Mouse (Mus musculus) olfactory bulb, adult 2 months (tissue): ENCODE measurements around the gene Kif21a. TPM values are rescaled to one million over a fixed set of nuclear protein-coding genes. Genes with fewer than 3 reads are reported as not detected.

Experiments
- H3K27ac ChIP-seq: fragments of 200-500 bp; 2 replicates; pipeline ENCODE4 v1.5.1; 2012; ENCODE audit warnings: low read depth, low read length; ENCODE audit not compliant: insufficient read depth
- H3K4me1 ChIP-seq: fragments of 200-500 bp; 2 replicates; pipeline ENCODE4 v1.6.1; 2012; ENCODE audit warnings: low read length; ENCODE audit not compliant: control insufficient read depth, insufficient read depth
- H3K4me3 ChIP-seq: fragments of 200-500 bp; 2 replicates; pipeline ENCODE4 v1.5.1; 2012; ENCODE audit warnings: mild to moderate bottlenecking, low read depth, low read length, moderate library complexity; ENCODE audit not compliant: insufficient read depth
- CTCF ChIP-seq: fragments of 200-500 bp; IDR thresholded peaks from 2 replicates; pipeline ENCODE4 v1.5.1; 2012; ENCODE audit warnings: low read depth, mild to moderate bottlenecking, low read length, moderate library complexity; ENCODE audit not compliant: insufficient read depth
- POLR2A ChIP-seq: fragments of 200-500 bp; IDR thresholded peaks from 2 replicates; pipeline ENCODE4 v1.6.1; 2012; ENCODE audit warnings: mild to moderate bottlenecking, low read depth, low read length, moderate library complexity; ENCODE audit not compliant: insufficient read depth
- WGBS: fragments of 180-500 bp; shearing (Covaris S2); methylation state at CpG from one replicate; pipeline ENCODE4 v1.1.7; 2018; 5-methylcytosine and 5-hydroxymethylcytosine counted together
- polyA plus RNA-seq: library from polyadenylated mRNA; stranded (reverse); fragments of >200 nt; gene quantifications from 2 replicates; pipeline ENCODE4 v1.2.4, GENCODE M21; 2012; ENCODE audit warnings: low replicate concordance; ENCODE audit not compliant: missing spikeins, insufficient read depth, insufficient read length

The Kif21a gene
- polyA plus RNA-seq, 1 experiment: not detected

DNA sequence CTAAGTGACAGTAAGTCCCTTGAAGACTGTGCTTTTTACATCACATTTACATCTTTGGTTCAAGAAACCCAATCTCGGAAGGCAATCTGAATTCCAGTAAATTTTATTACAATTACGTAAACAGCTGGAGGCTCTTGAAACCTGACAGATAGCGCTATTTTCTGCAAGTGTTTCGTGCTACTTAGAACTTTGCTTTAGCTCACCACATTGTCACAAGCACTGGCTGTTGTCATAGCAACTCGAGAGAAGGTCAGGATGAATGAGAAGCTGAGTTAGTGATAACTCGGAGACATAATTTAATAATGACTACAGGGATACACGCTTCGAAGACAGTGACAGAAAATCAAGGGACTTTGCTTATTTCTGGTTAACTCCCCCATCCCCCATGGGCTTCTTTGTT is 162.3 kb downstream of the Kif21a start:
- Histone ChIP-seq H3K27ac (no peak overlapping the region), H3K4me3 (no peak overlapping the region), H3K4me1 (no peaks in the 10 kb centered on the region)
- WGBS: 33% methylated on average over 8 of the region's 8 CpGs
- TF ChIP-seq CTCF (no peak), POLR2A (no peak)

Other genes starting within 250 kb of the Kif21a start
- gene Abcd2, start 141.9 kb upstream of the Kif21a start, polyA plus RNA-seq: not detected in 2 replicates
- not detected in 2 replicates for gene CN725425, start 149.5 kb upstream of the Kif21a start, polyA plus RNA-seq